Mouse (Mus musculus) neutrophil, adult 59 days (primary cell): Measurements from ENCODE around the gene Tcstv3. TPM values are rescaled to one million over a fixed set of nuclear protein-coding genes. Genes with fewer than 3 reads are reported as not detected.

Source experiments
- total RNA-seq, 2 experiments: library from RNA; stranded (reverse); gene quantifications; 1 replicate in 1 of 2; 2 replicates in 1 of 2; pipeline ENCODE4 v1.2.4; 2023

Tcstv3 gene
- not detected for total RNA-seq

DNA sequence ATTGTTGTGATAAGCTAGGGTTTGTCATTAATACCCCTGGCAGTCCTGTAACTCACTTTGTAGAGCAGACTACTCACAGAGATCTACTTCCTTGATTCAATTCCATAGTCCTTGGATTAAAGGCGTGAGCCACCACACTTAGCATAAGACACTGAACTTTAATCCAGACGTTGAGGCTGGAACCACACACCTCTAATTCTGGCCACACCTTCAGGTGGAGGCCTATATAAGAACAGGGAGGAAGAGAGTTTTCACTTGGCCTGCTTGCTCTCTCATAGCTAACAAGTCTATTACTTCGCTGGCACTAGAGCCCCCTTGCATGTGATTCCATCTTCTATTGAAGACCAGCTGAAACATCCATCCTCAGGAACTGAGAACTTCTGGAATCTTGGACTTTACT lies at the start of gene Tcstv3:
Gene Tcstv3 (plus strand): TSS at position 301 of the 400 bp plus-strand sequence.

DNA sequence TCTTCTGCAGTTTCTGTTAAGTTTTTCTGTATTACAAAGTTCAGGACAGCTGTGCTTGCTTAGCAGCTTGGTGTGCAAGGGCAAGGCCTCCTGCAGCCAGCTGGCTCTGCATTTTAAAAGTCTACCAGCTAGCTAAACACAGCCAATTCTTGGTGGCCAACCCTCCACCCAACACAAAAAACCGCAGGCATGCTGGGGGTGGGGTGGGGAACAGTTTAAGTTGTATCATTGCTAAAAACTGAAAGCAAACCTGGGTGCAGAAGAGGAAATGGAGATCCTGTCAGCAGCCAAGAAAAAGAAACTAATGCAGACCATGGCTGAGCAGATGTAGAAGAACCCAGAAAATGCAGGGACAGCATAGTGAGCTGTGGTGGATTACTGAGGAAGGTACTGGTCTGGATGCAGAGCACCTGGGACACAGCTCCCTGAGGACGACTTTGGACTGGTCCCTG lies 16.7 kb upstream of the Tcstv3 start, which contains the start of gene BC147527:
Gene BC147527 (plus strand): TSS at position 402 of the 452 bp plus-strand sequence.

Other genes starting within 250 kb of the Tcstv3 start
- not detected for gene Gm20767, start 176.6 kb upstream of the Tcstv3 start, total RNA-seq
- not detected for gene Gm21818, start 144.4 kb upstream of the Tcstv3 start, total RNA-seq
- not detected for gene Gm21762, start 100.9 kb upstream of the Tcstv3 start, total RNA-seq
- not detected for gene Gm21731, start 77.8 kb upstream of the Tcstv3 start, total RNA-seq
- gene AF067061, start 53.8 kb upstream of the Tcstv3 start, total RNA-seq: not detected
- 1 to 10 TPM; 1.3 to 2.7 TPM for gene BC147527, start 16.5 kb upstream of the Tcstv3 start, total RNA-seq